Mouse (Mus musculus) stomach, postnatal 0 days (tissue): ENCODE results near the gene Txnrd1. TPM values are rescaled to one million over a fixed set of nuclear protein-coding genes. Genes with fewer than 3 reads are reported as not detected.
A peak's percentile ranks its signal among the peaks of the same experiment; 100 is the strongest.

Source experiments
- ATAC-seq: fragments of 200-750 bp; cut with Nextera tagmentation; 2 replicates; pipeline ENCODE4 v1.8.0; 2017; ENCODE audit not compliant: low FRiP score, low TSS enrichment
- DNase-seq: peaks from one replicate; pipeline ENCODE4 v3.0.0-alpha.2; 2016; ENCODE audit warnings: low spot score
- H3K27ac ChIP-seq: fragments of 300-500 bp; sonication (generic); replicated peaks from 2 replicates; pipeline ENCODE4 v1.5.1; 2014; ENCODE audit warnings: mild to moderate bottlenecking, control low read depth
- H3K27me3 ChIP-seq: fragments of 300-500 bp; sonication (generic); 2 replicates; pipeline ENCODE4 v1.6.1; 2014; ENCODE audit warnings: low read length; ENCODE audit not compliant: control insufficient read depth, insufficient read depth
- H3K36me3 ChIP-seq: fragments of 300-500 bp; sonication (generic); 2 replicates; pipeline ENCODE4 v1.6.1; 2014; ENCODE audit warnings: low read length, mixed read lengths; ENCODE audit not compliant: control insufficient read depth, insufficient read depth
- H3K4me1 ChIP-seq: fragments of 300-500 bp; sonication (generic); replicated peaks from 2 replicates; pipeline ENCODE4 v1.6.1; 2014; ENCODE audit warnings: antibody characterized with exemption; ENCODE audit not compliant: control insufficient read depth, insufficient read depth
- H3K4me2 ChIP-seq: fragments of 300-500 bp; sonication (generic); replicated peaks from 2 replicates; pipeline ENCODE4 v1.6.1; 2014; ENCODE audit warnings: low read depth, mild to moderate bottlenecking, control low read depth, moderate library complexity
- H3K4me3 ChIP-seq: fragments of 300-500 bp; sonication (generic); 2 replicates; pipeline ENCODE4 v1.5.1; 2014; ENCODE audit warnings: low read depth, low read length, control low read depth
- H3K9ac ChIP-seq: fragments of 300-500 bp; sonication (generic); 2 replicates; pipeline ENCODE4 v1.6.1; 2014; ENCODE audit warnings: mild to moderate bottlenecking, low read length, control low read depth, mixed read lengths
- H3K9me3 ChIP-seq: fragments of 300-500 bp; sonication (generic); 2 replicates; pipeline ENCODE4 v1.6.1; 2016; ENCODE audit warnings: low read length; ENCODE audit not compliant: control insufficient read depth
- CTCF ChIP-seq: IDR thresholded peaks from 2 replicates; pipeline ENCODE4 v1.5.1; 2016; ENCODE audit warnings: antibody characterized with exemption, low read depth, mild to moderate bottlenecking, moderate library complexity
- EP300 ChIP-seq: optimal IDR thresholded peaks from 2 replicates; pipeline ENCODE3; 2016; ENCODE audit warnings: antibody characterized with exemption
- WGBS: fragments of 180-500 bp; shearing (Covaris S2); extraction: QIAGEN DNeasy Blood & Tissue Kit; methylation state at CpG from one replicate; pipeline ENCODE4 v1.1.7; 2014; 5-methylcytosine and 5-hydroxymethylcytosine counted together
- polyA plus RNA-seq: library from polyadenylated mRNA; unstranded; fragments of >200 nt; fragmentation: Nextera tagmentation; extraction: Ambion mirVana; gene quantifications from 2 replicates; pipeline ENCODE4 v1.2.1, GENCODE M21; 2015

The Txnrd1 gene
- polyA plus RNA-seq, 1 experiment from 2014 or later: 61.9 TPM

DNA sequence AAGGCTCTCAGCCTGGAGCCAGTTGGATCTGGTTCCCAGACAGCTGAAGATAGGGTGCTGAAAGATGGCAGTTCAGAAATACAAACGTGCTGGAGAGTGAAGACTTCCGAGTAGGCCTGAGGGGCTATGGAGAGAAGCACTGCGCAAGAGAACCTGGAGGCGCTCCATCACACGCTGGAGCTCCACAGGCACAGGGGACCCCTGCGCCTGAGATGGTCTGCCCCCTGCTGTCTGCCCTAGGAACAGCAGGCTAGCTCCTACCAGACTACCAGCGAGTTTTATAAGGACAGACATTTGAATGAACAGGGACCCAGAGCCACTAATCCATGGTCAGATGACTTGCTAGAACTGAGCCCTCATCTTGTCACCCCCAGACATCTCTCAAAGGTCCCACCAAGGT lies 67.7 kb downstream of the Txnrd1 start:
- 4% methylated on average over 7 of the region's 7 CpGs for WGBS
- H3K27ac ChIP-seq: no peak overlapping the region
- H3K4me2 ChIP-seq: no peak overlapping the region
- ATAC-seq (peak; percentile 53), DNase-seq (peak; percentile 89)
- no peaks in the 10 kb centered on the region for H3K27me3 ChIP-seq
- peaks cover 9% of the 10 kb centered on the region; the same call in 1 of the 2 replicates for H3K36me3 ChIP-seq
- no peaks in the 10 kb centered on the region for H3K4me1 ChIP-seq
- peak; percentile 97 for TF ChIP-seq CTCF
- TF ChIP-seq EP300: no peak
- no peak overlapping the region for H3K4me3 ChIP-seq
- no peak overlapping the region for H3K9ac ChIP-seq
- no peaks in the 10 kb centered on the region for H3K9me3 ChIP-seq

DNA sequence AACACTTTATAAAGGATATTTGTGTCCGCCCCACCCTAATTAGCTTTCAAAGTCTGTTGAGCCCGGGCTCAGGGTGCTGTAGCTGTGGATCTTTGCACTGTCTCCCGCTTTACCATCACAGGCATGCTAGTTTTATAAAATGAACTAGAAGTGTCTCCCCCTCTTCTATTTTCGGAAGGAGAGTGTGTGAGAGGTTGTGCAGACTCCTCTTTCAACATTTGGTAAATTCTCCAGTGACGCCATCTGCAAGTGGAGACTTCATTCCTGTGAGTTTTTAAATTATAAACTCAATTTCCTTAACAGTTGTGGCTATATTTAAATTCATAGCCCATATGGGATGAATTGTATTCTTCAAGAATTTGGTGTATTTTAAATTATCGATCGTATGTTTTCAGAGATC lies 74.8 kb downstream of the Txnrd1 start:
- Histone ChIP-seq H3K4me3 (no peak overlapping the region), H3K4me1 (no peaks in the 10 kb centered on the region), H3K9ac (no peak overlapping the region), H3K4me2 (no peak overlapping the region), H3K9me3 (no peaks in the 10 kb centered on the region), H3K27me3 (no peaks in the 10 kb centered on the region), H3K27ac (no peak overlapping the region), H3K36me3 (no peaks in the 10 kb centered on the region)
- DNase-seq (no peak), ATAC-seq (no peak)
- WGBS: 72% methylated on average over 7 of the region's 7 CpGs
- TF ChIP-seq EP300: no peak
- no peak for TF ChIP-seq CTCF

DNA sequence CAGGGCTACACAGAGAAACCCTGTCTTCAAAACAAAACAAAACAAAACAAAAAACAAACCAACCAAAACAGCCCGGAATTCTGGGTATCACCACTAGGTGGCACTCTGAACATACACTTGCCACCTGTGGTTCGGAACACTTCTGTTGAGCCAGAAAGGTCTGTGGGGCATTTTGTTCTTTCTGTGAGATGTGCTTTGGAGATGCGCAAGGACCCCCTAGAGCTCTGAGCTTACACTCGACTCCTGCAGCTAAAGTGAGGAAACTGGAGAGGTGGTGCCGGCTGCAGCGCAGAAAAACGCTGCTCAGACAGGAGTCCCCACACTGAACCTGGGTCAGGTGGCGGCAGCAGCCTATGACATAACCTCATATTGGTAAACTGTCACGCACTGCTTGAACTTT lies 75.6 kb downstream of the Txnrd1 start:
- 13% methylated on average over 9 of the region's 9 CpGs for WGBS
- Histone ChIP-seq H3K36me3 (no peaks in the 10 kb centered on the region), H3K4me2 (no peak overlapping the region), H3K27me3 (no peaks in the 10 kb centered on the region), H3K4me1 (no peaks in the 10 kb centered on the region), H3K9ac (no peak overlapping the region), H3K27ac (no peak overlapping the region), H3K4me3 (no peak overlapping the region), H3K9me3 (no peaks in the 10 kb centered on the region)
- ATAC-seq: 0 out of 2 replicates have a peak, but pooled peaks have one; percentile 27
- DNase-seq: peak; percentile 59
- no peak for TF ChIP-seq EP300
- TF ChIP-seq CTCF: peak; percentile 90

DNA sequence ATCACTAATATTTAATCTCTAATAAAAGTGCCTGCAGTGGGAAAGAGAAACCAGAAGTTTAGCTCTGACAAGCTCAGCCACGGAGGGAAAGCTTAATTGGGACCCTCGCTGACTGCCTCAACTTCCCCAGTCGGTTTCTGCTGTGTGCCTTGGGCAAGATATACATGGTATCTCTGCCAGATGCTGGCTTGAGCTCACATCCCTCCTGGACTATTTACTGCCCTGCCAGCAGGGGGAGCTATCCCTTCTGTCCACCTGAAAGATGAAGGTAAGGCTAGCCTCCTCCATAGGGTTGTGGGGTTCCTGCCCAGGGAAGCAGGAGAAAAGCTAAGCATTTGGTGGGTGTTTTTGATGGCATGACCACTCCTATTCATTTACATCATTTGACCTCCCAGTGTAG lies 76.4 kb downstream of the Txnrd1 start:
- WGBS: 79% methylated on average over 3 of the region's 3 CpGs
- no peak overlapping the region for H3K4me3 ChIP-seq
- H3K4me2 ChIP-seq: no peak overlapping the region
- TF ChIP-seq CTCF: peak; percentile 64
- TF ChIP-seq EP300: no peak
- no peak overlapping the region for H3K27ac ChIP-seq
- no peaks in the 10 kb centered on the region for H3K9me3 ChIP-seq
- no peaks in the 10 kb centered on the region for H3K27me3 ChIP-seq
- no peaks in the 10 kb centered on the region for H3K36me3 ChIP-seq
- DNase-seq (no peak), ATAC-seq (no peak)
- no peak overlapping the region for H3K9ac ChIP-seq
- no peaks in the 10 kb centered on the region for H3K4me1 ChIP-seq

DNA sequence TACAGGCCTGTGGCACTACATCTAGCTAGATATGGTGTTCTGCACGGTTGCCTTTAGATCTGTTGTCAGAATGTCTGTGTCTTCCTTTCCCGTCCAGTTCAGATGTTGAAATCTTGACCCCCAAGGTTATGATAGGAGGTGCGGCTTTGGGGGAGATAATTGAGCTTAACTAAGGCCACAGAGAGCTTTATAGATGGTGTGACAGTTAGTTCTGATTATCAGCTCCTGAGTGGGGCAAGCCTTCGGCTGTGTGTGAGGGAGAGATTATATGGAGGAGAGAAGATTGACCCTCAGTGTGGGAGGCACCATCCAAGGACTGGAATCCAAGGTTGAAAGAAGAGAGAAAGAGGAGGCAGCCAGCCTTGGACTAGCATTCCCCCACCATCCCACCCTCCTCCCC lies 79.5 kb downstream of the Txnrd1 start:
- TF ChIP-seq EP300 (no peak), CTCF (no peak)
- Histone ChIP-seq H3K9ac (no peak overlapping the region), H3K4me1 (no peaks in the 10 kb centered on the region), H3K27ac (no peak overlapping the region), H3K4me2 (no peak overlapping the region), H3K36me3 (no peaks in the 10 kb centered on the region), H3K27me3 (no peaks in the 10 kb centered on the region), H3K9me3 (no peaks in the 10 kb centered on the region), H3K4me3 (no peak overlapping the region)
- no peak for DNase-seq
- no peak for ATAC-seq
- WGBS: 81% methylated on average over 4 of the region's 4 CpGs

DNA sequence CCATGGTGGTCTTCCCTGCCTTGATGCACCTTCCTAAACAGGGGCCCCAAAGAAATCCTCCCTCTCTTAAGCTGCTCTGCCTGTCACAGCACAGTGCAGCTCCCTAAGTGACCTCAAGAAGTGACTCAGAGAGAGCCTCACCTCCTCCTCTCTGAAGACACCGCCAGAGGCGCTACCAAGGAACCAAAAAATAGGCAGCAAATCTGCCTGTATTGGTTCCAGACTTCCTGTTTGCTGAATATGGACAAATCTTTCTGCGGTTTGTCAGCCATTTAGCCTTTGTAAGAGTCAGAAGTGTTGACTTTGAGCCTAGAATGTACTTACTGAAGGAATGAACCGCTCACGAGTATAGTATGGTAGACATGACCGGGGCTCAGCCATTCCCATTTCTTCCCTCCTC lies 80.0 kb downstream of the Txnrd1 start:
- H3K4me2 ChIP-seq: no peak overlapping the region
- H3K27ac ChIP-seq: no peak overlapping the region
- 78% methylated on average over 6 of the region's 6 CpGs for WGBS
- H3K4me1 ChIP-seq: no peaks in the 10 kb centered on the region
- DNase-seq: no peak
- no peaks in the 10 kb centered on the region for H3K36me3 ChIP-seq
- H3K9me3 ChIP-seq: no peaks in the 10 kb centered on the region
- TF ChIP-seq CTCF: no peak
- H3K9ac ChIP-seq: no peak overlapping the region
- H3K4me3 ChIP-seq: no peak overlapping the region
- no peak for ATAC-seq
- H3K27me3 ChIP-seq: no peaks in the 10 kb centered on the region
